Mouse (Mus musculus) right cerebral cortex, adult 18-20 months (tissue): ENCODE results near the gene Olfr1219.

Source experiments
- DNase-seq: peaks from one replicate; pipeline ENCODE4 v3.0.0; 2022; ENCODE audit warnings: mixed read lengths

Gene Olfr1219

DNA sequence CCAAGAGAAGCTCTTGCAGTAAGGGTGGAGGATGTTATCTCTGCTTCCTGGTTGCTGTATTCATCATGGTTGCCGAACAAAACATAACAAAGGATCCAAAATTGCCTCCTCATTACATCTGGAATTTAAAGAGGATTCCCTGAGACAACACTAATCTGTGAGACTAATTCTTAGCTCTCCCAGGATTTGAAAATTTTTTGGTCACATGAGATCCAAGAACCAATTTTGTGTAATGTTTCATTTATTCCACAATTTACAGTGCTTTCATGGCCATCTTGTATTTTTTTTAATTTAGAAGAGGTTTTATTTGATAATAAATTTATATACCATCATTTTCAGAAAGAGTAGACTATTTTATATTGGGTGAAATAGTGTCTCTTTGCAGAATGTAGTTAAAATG, at the start of gene Olfr1219:
Gene Olfr1219 (minus strand): TSS at position 101 of the 400 bp plus-strand sequence.
- no peak for DNase-seq

DNA sequence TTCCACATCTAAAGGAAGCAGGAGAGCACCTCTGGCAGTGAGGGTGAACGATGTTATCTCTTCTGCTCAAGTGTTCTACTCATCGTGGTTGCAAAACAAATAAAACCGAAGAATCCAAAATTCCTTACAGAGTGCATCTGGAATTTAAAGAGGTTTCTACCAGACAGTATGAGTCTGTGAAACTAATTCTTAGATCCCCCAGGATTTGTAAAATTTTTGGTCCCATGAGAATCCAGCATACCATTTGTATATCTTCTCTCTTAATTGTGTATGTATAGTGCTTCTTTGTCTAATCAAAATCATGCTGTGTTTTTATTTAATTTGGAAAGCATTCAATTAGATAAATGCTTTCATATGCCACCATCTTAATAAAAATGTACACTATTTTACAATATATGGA, 49.6 kb upstream of the Olfr1219 start, which contains the start of gene Olfr1222:
Gene Olfr1222 (minus strand): TSS at position 101 of the 400 bp plus-strand sequence.
- no peak for DNase-seq

DNA sequence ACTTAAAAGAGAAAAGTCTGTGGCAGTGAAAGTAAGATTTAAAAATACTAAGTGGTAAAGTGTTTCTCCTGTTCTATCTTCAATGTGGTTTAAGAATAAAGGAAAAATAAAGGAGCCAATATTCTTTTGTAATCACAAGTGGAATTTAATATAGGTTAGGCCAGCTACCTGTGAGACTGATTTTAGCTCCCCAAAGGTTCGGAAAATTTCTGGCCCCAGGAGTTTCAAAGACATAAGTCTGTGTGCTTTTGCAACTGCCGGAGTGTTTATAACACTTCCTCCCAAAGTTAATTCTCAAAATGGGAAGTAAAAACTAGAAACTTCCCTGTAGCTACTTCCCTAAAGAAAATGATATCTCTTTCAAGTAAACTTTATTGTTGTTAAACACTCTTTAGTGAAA, 33.9 kb upstream of the Olfr1219 start, which contains the start of gene Olfr1221:
Gene Olfr1221 (minus strand): TSS at position 101 of the 400 bp plus-strand sequence.
- no peak for DNase-seq

DNA sequence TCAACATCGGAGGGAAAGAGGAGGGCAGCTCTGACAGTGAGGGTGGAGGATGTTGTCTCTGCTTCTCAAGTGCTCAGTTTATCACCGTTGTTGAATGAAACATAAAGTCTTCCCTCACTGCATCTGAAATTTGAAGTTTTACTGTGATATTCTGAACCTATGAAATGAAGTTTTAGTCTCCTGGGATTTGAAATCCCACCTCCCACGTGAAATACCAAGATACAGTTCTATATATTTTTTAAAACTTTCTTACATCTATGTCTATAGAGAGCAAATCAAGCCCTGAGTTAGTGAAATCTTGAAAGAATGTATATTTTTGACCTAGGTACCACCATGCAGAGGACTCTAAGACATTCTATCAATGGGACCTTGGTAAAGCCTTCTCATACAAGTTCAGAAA, 23.4 kb upstream of the Olfr1219 start, which contains the start of gene Olfr1220:
Gene Olfr1220 (minus strand): TSS at position 101 of the 400 bp plus-strand sequence.
- no peak for DNase-seq

DNA sequence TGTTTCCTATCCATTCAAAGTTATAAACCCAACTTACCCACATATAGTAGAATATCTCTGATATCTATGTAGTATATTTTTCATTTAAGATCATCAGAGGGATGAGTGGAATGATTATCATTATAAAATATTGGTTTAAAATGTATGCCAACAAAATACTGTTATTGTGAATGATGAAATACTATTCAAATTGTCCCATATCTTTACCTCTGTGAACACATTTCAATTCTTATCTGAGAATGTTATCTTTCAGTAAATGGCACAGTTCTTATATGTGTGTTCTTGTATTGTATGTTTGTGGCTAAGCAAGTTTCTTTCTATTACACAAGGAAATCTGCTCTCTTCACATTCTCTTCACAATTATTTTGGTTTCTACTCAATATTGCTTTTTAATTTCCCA, 22.3 kb upstream of the Olfr1219 start:
- DNase-seq: no peak

DNA sequence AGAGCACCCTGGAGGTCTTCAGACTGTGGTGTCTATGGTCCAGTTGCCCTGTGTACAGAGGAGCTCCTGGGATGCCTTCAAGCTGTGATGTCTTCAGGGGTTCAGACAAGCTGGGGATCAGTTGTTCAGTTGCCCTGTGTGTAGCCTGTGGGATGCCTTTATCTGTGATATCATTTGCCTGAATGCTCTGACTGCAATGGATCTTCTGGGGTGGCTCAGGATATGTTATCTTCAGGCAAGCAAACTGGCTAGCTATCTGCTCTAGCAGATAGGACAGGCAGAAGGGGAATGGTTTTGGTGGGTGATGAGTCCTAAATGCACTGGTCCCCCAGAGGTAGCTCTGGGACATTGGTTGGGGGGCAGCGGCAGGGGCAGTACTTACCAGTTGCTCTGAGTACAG, 10.5 kb upstream of the Olfr1219 start:
- DNase-seq: no peak

DNA sequence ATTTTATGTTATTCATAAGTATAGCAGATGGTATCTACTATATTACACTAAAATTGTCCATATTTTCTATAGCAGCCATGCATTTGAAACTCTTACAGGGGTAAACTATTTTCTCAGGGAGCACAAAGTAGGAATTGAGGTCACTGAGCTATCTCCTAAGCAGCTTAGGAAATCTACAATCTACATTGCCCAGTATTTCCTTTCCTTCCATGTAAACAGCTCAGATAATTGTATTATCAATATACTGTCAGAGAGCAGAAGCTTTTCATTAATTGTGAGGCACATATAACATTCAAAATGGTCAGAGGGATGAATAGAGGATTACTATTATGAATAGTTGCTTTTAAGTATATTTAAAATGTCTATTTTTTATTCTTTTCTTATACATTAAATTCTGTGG, 1.8 kb downstream of the Olfr1219 start:
- no peak for DNase-seq

DNA sequence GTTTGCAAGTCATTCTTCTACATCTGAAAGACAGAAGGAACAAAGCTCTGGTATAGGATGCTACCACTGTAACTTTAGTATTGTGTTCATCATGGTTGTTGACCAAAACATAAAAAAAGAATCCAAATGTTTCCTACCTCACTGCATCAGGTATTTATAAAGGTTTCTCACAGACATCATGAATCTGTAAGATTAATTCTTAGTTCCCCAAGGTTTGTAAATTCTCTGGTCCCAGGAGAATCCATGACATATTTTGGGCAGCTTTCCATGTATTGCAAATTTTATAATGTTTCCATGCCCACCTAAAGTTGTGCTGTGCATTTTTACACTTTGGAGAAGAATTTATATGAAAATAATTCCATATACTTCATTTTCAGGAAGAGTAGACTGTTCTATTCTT, 22.2 kb downstream of the Olfr1219 start, which contains the start of gene Olfr1218:
Gene Olfr1218 (minus strand): TSS at position 101 of the 400 bp plus-strand sequence.
- no peak for DNase-seq

DNA sequence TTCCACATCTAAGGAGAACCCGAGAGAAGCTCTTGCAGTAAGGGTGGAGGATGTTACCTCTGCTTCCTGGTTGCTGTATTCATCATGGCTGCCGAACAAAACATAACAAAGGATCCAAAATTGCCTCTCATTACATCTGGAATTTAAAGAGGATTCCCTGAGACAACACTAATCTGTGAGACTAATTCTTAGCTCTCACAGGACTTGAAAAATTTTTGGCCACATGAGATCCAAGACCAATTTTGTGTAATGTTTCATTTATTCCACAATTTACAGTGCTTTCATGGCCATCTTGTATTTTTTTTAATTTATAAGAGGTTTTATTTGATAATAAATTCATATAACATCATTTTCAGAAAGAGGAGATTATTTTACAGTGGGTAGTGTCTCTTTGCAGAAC, 51.3 kb downstream of the Olfr1219 start, which contains the start of gene Olfr1217:
Gene Olfr1217 (minus strand): TSS at position 101 of the 400 bp plus-strand sequence.
- DNase-seq: no peak
